Mouse (Mus musculus): ENCODE measurements at regions not wholly inside any gene's neighbourhood (a gene's known extent, or its start where the extent isn't known, plus 50 kb on each side); places are given as distances from the start of the nearest gene placed in this dataset.

DNA sequence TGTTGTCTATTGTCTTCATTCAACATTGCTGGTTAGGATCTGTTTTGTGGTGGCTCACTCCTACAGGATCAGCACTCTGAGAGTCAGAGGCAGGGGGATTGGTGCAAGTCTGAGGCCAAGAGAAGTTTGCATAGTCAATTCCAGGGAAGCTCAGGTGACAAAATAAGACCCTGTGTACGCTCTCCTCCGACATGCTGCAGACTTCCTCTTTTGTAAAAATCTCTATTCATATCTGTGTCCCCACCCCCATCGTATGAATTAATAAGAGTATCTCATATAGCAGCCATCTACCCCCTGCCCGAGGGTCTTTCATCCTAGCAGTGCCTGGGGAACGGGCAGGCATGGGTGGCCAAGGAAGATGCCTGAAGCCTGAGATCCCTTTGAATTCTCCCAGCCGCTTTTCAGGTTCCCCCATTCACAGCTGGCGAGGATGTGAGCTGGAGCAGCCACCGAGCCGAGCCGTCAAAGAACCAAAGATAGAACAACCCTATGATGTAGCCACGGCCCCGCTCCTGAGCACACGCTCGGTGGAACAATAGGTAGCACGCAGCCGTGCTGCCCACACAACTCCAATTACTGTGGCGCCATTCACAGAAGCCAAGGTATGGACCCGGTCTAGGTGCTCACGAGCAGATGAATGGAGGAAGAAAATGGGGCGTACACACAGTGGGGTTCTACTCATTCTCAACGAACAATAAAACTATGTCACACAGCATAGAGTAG is 120.4 kb upstream of the 1600014C23Rik start:
- no peaks in the 10 kb centered on the region for H3K4me1 ChIP-seq (ENCODE audit: insufficient read depth)
- no peak overlapping the region for H3K9ac ChIP-seq
- ATAC-seq (ENCODE audit: insufficient read depth) (no peak), DNase-seq (no peak)
- no peaks in the 10 kb centered on the region for H3K9me3 ChIP-seq (ENCODE audit: low read depth, low read length)
- H3K27me3 ChIP-seq (ENCODE audit: insufficient read depth, low read length) = no peaks in the 10 kb centered on the region
- WGBS = 81% methylated on average over 21 of the region's 21 CpGs
- no peak overlapping the region for H3K4me3 ChIP-seq (ENCODE audit: low read depth, low read length)
- no peak overlapping the region for H3K27ac ChIP-seq (ENCODE audit: low read depth)
- H3K36me3 ChIP-seq (ENCODE audit: insufficient read depth) = no peaks in the 10 kb centered on the region
- no peak for TF ChIP-seq CTCF (IDR thresholded peaks at IDR 0.05; ENCODE audit: low read depth)
- no peak overlapping the region for H3K4me2 ChIP-seq

DNA sequence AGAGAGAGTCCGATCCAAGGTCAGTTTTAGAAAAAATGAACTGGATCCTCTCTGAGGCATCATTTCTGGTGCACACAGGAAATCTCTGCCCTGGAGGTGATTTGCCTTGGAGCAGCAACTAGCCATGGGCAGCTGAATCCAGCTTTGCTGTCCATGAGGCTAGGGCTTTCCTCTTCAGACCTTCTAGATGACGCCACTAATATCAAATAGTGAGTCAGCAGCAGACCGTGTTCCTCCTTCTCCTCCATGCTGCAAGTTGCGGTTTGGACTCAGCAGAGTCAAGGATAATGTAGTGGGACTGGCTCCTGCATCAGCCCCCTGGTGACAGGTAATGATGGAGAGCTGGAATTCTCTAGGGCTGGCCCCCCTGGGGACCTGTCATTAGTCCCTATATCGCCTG is 118.8 kb upstream of the 1600014C23Rik start:
- no peak overlapping the region for H3K27ac ChIP-seq (ENCODE audit: low read depth)
- no peaks in the 10 kb centered on the region for H3K4me1 ChIP-seq (ENCODE audit: insufficient read depth)
- no peaks in the 10 kb centered on the region for H3K9me3 ChIP-seq (ENCODE audit: low read depth, low read length)
- no peak overlapping the region for H3K4me3 ChIP-seq (ENCODE audit: low read depth, low read length)
- no peak overlapping the region for H3K9ac ChIP-seq
- no peaks in the 10 kb centered on the region for H3K27me3 ChIP-seq (ENCODE audit: insufficient read depth, low read length)
- no peak overlapping the region for H3K4me2 ChIP-seq
- ATAC-seq (ENCODE audit: insufficient read depth) = no peak
- H3K36me3 ChIP-seq (ENCODE audit: insufficient read depth) = no peaks in the 10 kb centered on the region
- WGBS = 47% methylated on average over 5 of the region's 5 CpGs
- DNase-seq = no peak
- TF ChIP-seq CTCF (IDR thresholded peaks at IDR 0.05; ENCODE audit: low read depth) = no peak

DNA sequence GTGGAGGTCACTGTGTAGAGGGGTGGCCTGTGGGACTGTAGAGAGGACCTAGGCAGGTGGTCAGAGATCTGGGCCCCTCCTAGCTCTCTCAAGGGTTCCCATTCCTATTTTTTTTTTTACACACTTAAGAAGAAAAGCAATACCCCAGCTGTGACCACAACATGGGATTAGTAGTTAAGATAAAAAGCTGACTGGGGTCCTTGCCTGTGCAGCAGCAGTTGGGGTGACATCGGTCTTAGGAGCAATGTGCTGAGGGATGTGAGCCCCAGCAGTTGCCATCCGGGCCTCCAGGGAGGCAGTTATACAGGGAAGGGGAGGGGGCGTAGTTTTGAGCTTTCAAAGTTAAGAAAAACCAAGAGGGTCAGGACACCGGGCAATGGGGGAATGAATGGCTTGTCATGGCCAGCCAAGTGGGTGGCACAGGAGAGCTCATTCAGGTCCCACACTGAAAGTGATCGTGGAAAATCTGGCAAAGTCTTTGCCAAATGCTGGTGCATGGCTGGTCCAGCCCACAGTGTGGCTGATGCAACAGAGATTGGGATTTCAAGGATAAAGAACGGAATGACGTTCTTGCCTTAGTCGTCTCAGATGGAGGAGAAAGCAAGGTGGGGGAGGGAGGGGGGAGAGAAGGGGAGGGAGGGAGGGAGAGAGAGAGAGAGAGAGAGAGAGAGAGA is 118.2 kb upstream of the 1600014C23Rik start:
- 47% methylated on average over 8 of the region's 8 CpGs for WGBS
- no peak overlapping the region for H3K27ac ChIP-seq (ENCODE audit: low read depth)
- H3K4me3 ChIP-seq (ENCODE audit: low read depth, low read length) = no peak overlapping the region
- H3K27me3 ChIP-seq (ENCODE audit: insufficient read depth, low read length) = no peaks in the 10 kb centered on the region
- no peaks in the 10 kb centered on the region for H3K36me3 ChIP-seq (ENCODE audit: insufficient read depth)
- TF ChIP-seq CTCF (IDR thresholded peaks at IDR 0.05; ENCODE audit: low read depth) = no peak
- no peaks in the 10 kb centered on the region for H3K9me3 ChIP-seq (ENCODE audit: low read depth, low read length)
- H3K4me1 ChIP-seq (ENCODE audit: insufficient read depth) = no peaks in the 10 kb centered on the region
- no peak overlapping the region for H3K9ac ChIP-seq
- DNase-seq (no peak), ATAC-seq (ENCODE audit: insufficient read depth) (no peak)
- H3K4me2 ChIP-seq = no peak overlapping the region

DNA sequence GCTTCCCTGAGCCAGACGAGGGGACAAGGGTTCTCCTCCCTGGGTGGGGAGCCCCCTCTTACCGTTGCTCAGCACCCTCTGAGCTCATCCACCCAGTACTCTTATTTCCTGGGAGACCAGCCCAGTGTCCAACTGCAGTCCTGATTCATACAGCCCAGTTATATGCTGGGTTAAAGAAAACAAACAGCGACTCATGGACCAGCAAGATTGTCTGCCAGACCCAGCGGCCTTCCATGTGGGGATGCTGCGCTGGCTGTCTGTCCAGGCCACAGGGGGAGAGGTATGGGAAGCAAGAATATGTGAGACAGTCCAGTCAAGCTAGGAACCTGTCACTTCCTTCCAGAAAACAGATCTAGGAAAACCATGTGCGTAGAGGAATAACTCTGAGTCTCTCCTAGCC is 117.3 kb upstream of the 1600014C23Rik start:
- no peaks in the 10 kb centered on the region for H3K4me1 ChIP-seq (ENCODE audit: insufficient read depth)
- no peaks in the 10 kb centered on the region for H3K36me3 ChIP-seq (ENCODE audit: insufficient read depth)
- H3K4me3 ChIP-seq (ENCODE audit: low read depth, low read length) = no peak overlapping the region
- H3K27ac ChIP-seq (ENCODE audit: low read depth) = no peak overlapping the region
- no peak for DNase-seq
- WGBS = 75% methylated on average over 6 of the region's 6 CpGs
- no peak overlapping the region for H3K4me2 ChIP-seq
- no peak for ATAC-seq (ENCODE audit: insufficient read depth)
- no peaks in the 10 kb centered on the region for H3K27me3 ChIP-seq (ENCODE audit: insufficient read depth, low read length)
- no peak for TF ChIP-seq CTCF (IDR thresholded peaks at IDR 0.05; ENCODE audit: low read depth)
- no peaks in the 10 kb centered on the region; the same call in 1 of the 2 replicates for H3K9me3 ChIP-seq (ENCODE audit: low read depth, low read length)
- H3K9ac ChIP-seq = no peak overlapping the region

DNA sequence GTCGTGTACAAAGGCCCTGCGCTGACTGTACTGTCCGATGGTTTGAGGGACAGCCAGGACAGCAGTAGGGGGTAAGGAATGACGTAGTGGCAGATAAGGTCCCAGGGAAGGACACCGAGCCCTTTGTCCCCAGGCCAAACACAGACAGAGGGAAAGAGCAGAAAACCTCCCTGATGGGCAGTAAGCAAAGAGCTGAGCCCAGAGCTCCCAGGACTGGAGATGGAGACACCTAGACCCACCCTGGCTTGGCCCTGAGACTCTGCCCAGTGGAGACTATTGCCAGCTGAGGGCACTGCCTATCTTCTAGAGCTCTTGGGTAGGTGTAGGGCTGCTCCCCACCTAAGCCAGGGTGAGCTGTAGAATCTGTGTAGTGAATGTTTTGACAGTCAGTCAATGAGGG is 116.5 kb upstream of the 1600014C23Rik start:
- Histone ChIP-seq H3K27me3 (ENCODE audit: insufficient read depth, low read length) (no peaks in the 10 kb centered on the region), H3K4me2 (no peak overlapping the region), H3K27ac (ENCODE audit: low read depth) (no peak overlapping the region), H3K4me1 (ENCODE audit: insufficient read depth) (no peaks in the 10 kb centered on the region), H3K4me3 (ENCODE audit: low read depth, low read length) (no peak overlapping the region), H3K36me3 (ENCODE audit: insufficient read depth) (no peaks in the 10 kb centered on the region), H3K9me3 (ENCODE audit: low read depth, low read length) (no peaks in the 10 kb centered on the region; the same call in 1 of the 2 replicates), H3K9ac (no peak overlapping the region)
- no peak for ATAC-seq (ENCODE audit: insufficient read depth)
- no peak for DNase-seq
- no peak for TF ChIP-seq CTCF (IDR thresholded peaks at IDR 0.05; ENCODE audit: low read depth)
- WGBS = 66% methylated on average over 5 of the region's 5 CpGs

DNA sequence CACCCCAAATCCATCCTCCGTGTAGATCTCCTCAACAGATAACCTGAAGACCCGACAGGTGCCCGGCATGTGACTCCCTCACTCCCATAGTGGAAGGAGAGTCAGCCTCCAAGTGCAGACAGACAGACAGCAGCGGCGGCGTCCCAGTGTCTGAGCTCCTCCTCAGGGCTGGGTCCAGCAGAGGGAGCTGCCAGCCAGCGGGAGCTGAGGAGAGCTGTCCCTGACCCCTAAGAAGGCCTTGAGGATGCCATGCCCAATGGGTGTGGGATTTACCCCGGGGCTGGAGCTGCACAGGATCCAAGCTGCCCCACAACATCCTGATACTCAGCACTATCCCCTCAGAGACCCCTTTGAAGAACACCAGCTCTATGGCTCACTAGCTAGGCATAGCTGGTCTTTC is 115.0 kb upstream of the 1600014C23Rik start:
- H3K4me3 ChIP-seq (ENCODE audit: low read depth, low read length) = no peak overlapping the region
- ATAC-seq (ENCODE audit: insufficient read depth) (peak; percentile 65; the same call in 1 of the 2 replicates), DNase-seq (peak; percentile 65)
- H3K4me2 ChIP-seq = no peak overlapping the region
- H3K9ac ChIP-seq = no peak overlapping the region
- H3K27me3 ChIP-seq (ENCODE audit: insufficient read depth, low read length) = no peaks in the 10 kb centered on the region
- no peaks in the 10 kb centered on the region for H3K4me1 ChIP-seq (ENCODE audit: insufficient read depth)
- 20% methylated on average over 8 of the region's 8 CpGs for WGBS
- H3K27ac ChIP-seq (ENCODE audit: low read depth) = no peak overlapping the region
- peak; percentile 76 for TF ChIP-seq CTCF (IDR thresholded peaks at IDR 0.05; ENCODE audit: low read depth)
- no peaks in the 10 kb centered on the region for H3K36me3 ChIP-seq (ENCODE audit: insufficient read depth)
- no peaks in the 10 kb centered on the region; the same call in 1 of the 2 replicates for H3K9me3 ChIP-seq (ENCODE audit: low read depth, low read length)

DNA sequence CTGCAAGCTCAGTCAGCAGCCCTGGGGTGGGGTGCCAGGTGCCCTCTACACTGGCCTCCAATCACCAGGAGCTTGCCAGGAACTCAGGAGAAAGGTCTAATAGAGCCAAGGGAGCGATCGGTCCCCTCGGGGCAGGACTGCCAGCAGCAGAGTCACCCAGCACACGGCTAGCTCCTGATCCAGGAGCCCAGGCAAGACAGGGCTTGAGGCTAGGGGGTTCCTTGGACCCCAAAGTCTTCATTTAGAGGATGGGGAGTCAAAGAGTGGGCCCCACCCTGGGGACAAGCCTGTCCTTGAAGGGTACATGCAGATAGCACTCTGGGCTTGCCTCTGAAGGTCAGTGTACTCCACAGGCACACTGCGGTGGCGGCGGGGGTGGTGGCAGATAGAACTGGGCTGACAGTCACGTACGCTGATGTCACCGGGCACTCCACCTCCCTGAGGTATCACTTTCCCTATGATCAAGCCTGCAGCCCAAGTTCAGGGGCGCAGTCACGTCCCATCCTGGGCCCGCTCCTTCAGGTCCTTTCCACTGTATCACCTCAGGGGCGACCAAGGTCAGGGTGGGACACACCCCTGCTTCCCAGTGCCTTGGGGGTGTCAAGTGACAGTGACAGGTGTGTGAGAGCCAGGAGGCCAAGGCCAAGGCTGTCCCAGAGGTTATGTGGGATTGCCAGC is 114.2 kb upstream of the 1600014C23Rik start:
- DNase-seq (no peak), ATAC-seq (ENCODE audit: insufficient read depth) (peak; percentile 28; the same call in 1 of the 2 replicates)
- Histone ChIP-seq H3K4me3 (ENCODE audit: low read depth, low read length) (no peak overlapping the region), H3K9me3 (ENCODE audit: low read depth, low read length) (no peaks in the 10 kb centered on the region; the same call in 1 of the 2 replicates), H3K4me1 (ENCODE audit: insufficient read depth) (no peaks in the 10 kb centered on the region), H3K27ac (ENCODE audit: low read depth) (no peak overlapping the region), H3K4me2 (no peak overlapping the region), H3K9ac (0 out of 2 replicates have a peak overlapping the region, but pooled peaks have one; percentile 4), H3K36me3 (ENCODE audit: insufficient read depth) (no peaks in the 10 kb centered on the region), H3K27me3 (ENCODE audit: insufficient read depth, low read length) (no peaks in the 10 kb centered on the region)
- WGBS = 81% methylated on average over 14 of the region's 14 CpGs
- TF ChIP-seq CTCF (IDR thresholded peaks at IDR 0.05; ENCODE audit: low read depth) = no peak
